Mouse (Mus musculus): ENCODE data around the gene Gsta2.
"Not testable (repeated sequence)": the region's sequence is repeated elsewhere in the genome, so short reads cannot be mapped to it uniquely, and the experiment has no call there.

The Gsta2 gene

GRCm38 (mm10) chr9:78365850-78366544, 10.4 kb upstream of the Gsta2 start:
- DNase-seq (ENCODE audit: low spot score in 2 of 2) = no peak

DNA sequence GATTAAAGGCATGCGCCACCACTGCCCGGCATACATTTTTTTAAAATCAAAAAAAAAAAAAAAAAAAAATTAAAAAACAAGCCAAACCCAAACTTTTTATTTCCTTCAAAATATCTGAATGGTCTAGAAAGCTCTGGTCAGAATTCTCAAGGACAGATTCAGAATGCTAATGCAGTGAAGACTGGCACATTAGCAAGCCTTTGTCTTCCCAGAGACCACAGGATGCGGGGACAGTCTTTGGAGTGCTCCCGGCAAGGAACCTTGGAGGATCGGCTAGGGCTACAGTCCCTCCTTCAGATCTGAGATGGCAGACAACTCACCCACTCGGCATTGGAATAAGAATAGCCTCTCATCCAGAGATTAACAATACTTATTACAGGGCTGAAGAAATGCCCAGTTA, 9.1 kb upstream of the Gsta2 start:
- DNase-seq (ENCODE audit: low spot score in 2 of 2) = no peak

DNA sequence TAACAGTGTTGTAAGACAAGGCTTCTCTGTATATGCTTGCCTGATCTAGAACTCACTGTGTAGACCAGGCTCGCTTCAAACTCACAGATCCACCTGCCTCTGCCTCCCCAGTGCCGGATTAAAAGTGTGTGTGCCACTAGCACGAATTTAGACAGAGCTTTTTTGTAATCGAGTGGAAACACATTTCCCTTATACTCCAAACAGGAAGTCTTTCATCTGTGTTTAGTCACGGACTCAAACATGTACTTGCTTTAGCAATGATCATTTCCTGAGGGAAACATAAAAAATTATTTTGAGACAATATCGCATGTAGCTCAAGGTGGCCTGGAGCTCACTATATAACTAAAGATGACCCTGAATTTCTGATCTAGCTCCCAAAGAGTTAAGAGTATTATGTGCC, 7.8 kb upstream of the Gsta2 start:
- no peak for DNase-seq (ENCODE audit: low spot score in 2 of 2)

GRCm38 (mm10) chr9:78360484-78360872, 4.9 kb upstream of the Gsta2 start:
- no peak for DNase-seq (ENCODE audit: low spot score in 2 of 2)

DNA sequence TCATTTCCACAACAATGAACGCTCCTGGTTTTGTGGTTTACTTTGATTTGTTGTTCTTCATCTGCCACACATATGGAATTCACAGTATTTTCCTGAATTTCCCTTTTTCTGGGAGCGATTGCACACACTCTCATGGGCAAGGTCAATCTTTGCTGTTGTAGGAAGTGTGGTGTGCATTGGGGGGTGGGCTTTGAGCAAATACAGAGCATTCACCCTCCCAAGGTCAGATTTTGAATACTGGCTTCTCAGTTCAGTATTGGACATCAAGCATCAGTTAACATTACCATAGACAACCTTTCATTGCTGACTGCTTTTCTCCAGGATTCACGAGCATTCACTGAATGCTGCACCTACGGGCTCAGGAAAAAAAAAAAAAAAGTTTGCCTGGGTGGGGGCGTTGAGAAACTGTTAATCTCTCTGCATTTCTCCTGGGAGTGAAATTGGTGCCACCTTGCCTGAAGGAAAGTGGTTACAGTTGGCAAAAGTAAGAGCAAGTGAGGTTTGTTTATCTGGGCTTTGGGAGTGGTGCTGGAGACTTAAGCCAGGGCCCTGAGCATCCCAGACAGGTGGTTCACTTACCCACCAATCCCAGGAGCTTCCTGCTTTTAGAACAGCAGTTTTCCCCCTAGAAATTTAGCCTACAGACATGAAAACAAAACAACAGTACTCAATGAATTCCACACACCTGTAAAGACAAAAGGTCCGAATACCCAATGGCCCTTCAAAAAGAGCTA, 4.3 kb upstream of the Gsta2 start:
- no peak for DNase-seq (ENCODE audit: low spot score in 2 of 2)

DNA sequence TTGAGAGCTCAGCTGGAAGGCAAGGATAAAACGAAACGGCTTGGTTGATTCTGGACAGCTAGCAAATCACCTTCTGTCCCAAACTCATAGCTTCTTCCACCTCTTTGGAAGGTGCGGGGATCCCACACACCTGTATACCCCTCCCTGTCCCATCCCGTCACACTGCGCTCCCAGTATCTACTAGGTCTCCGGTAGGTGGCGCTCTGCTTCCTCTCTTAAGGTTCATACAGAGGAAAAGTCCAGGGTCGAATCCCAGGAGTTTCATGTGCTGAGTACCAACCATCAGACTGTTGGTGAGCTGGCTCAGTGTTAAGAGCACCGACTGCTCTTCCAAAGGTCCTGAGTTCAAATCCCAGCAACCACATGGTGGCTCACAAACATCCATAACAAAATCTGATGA, 2.5 kb upstream of the Gsta2 start:
- peak in 1 of 2 experiments; percentile 24 for DNase-seq (ENCODE audit: low spot score in 2 of 2)

DNA sequence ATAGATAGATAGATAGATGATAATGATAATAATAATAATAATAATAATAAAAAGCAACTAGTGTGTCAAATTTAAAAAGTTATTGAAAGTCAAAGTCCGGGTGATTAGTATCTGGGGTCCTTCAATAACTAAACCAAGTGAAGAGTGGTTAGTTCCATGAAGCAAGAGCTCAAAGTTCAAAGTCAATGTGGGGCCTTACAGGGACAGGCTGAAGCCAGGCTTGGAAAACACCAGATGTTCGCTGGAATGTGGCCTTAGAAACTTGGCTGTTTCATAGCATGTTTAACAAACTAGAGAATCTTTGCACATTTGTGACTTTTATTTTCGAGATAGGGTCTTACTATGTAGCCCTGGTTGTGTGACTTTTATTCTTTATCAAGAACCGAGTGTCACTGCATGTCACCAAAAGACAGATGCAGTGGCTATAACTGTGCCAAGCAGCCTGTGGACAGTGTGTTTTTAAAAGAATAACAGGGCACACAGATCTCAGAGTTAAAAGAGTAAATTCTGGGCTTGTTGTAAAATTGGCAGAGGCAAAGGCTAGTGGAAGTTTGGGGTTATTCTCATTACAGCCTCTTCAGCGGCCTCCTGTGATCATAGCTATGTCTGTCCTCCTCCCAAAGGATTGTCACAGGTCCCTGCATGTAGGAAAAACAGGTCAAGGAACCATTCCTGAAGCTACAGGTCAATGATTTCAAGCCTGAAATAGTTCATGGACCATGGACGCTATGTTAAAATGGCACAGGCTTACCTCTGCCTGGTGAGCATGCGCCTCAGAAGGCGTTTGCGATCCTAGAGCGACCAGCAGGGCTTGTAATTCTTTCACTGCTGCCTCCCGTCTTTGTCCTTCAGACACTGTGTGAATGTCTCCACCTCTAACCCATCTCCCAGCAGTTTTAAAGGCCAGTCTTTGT, 666 bp downstream of the Gsta2 start:
- no peak for DNase-seq (ENCODE audit: low spot score in 2 of 2)

- no peak for DNase-seq (ENCODE audit: low spot score in 2 of 2)
Measured at GRCm38 (mm10) chr9:78351504-78352220, 3.9 kb downstream of the Gsta2 start.

- not testable (repeated sequence) for DNase-seq (ENCODE audit: low spot score in 2 of 2)
Measured at GRCm38 (mm10) chr9:78350007-78350406, 5.6 kb downstream of the Gsta2 start.

DNA sequence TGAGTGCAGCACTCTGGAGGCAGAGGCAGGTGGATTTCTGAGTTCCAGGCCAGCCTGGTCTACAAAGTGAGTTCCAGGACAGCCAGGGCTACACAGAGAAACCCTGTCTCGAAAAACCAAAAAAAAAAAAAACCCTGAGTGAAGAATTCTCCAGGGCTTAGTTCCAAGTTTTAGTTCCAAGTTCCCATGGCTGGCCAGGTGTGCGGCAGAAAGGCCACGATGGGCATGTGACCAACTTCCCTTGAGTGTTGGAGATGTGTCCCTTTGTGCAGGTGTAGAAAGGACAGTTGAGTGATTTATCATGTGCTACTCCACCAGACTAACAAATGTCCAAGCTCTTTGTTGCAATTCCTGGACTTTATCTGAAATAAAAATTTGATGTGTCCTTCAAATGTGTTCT, 6.4 kb downstream of the Gsta2 start:
- DNase-seq (ENCODE audit: low spot score in 2 of 2) = not testable (repeated sequence)

DNA sequence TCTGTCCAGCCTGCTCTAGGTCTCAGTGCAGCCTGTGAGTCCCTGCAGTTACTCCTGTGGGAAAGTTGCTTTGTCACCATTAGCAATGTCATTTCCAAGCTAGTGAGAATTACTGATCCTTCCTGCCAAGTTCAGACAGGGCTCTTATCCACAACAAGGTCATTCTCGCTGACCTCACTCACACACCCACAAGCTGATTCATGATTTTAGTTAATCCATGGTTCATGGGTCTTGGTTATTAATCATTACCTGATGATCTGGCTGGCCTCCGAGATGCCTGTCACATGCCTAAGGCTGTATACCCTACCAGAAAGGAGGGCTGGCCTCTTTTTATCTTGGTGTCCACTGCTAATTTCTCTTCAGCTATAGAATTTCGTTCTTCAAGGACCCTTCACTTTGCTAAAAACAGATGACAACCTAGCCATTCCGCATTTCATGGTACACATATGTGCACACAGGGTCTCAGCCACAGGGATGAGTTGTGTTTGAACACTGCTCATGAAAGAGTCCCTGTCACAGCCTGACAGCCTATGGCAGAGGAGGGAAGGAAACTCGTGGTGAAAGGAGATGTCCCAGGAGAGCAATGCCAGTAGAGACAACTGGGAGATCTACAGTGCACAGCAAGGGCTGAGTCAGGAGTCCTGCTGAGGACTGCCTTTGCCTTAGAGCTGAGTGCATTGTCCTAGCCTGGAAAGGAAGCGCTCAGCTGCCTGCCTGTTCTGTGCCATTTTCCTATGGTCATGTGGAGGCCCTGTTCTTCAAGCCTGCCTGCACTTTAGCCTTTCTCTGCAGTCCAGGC, 7.2 kb downstream of the Gsta2 start:
- not testable (repeated sequence) for DNase-seq (ENCODE audit: low spot score in 2 of 2)

- no peak for DNase-seq (ENCODE audit: low spot score in 2 of 2)
Measured at GRCm38 (mm10) chr9:78347004-78347403, 8.6 kb downstream of the Gsta2 start.

DNA sequence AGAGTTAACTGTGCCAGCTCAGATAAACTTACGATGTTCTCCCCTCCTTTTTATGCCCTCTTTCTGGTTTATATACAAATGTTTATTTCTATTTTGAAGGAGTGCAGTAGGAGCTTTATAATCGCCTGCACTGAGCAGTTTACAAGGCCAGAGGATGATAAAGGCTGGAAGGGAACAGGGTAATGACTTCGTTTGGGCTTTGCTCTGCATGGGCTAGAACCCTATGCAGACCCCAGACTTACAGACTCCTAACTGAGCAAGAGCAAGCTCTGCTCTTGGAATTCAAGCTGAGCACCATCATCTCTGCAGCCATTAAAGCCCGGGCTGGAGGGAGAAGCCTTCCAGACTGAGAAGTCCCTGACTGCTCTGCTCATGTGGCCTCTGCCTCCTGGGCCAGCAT, 10.4 kb downstream of the Gsta2 start:
- not testable (repeated sequence) for DNase-seq (ENCODE audit: low spot score in 2 of 2)

- not testable (repeated sequence) for DNase-seq (ENCODE audit: low spot score in 2 of 2)
Measured at GRCm38 (mm10) chr9:78343055-78343454, 12.5 kb downstream of the Gsta2 start.

GRCm38 (mm10) chr9:78342494-78342893, 13.1 kb downstream of the Gsta2 start:
- DNase-seq (ENCODE audit: low spot score in 2 of 2) = not testable (repeated sequence)

- DNase-seq (ENCODE audit: low spot score in 2 of 2) = peak in 1 of 2 experiments; percentile 15
Measured at GRCm38 (mm10) chr9:78340324-78340723, 15.3 kb downstream of the Gsta2 start.

- DNase-seq (ENCODE audit: low spot score in 2 of 2) = not testable (repeated sequence)
Measured at GRCm38 (mm10) chr9:78337050-78337449, 18.5 kb downstream of the Gsta2 start.

DNA sequence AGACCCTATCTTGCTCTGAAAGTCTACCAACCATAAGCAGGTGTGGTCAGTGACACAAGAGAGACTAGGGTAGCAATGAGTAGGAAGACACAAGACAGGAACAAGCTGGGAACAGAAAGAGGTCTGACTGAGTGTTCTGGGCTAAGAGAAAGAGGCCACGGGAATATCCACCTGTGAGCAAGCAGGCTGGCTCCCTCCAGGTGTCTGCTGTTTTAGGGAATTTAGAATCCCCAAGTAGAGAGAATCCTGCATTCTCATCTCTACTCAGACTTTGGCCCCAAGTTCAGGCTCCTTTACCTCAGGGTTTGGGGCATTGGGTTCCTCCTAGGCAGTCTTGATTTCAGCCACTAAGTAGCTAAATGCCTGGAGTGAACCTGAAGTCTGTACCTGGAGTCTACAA, 28.3 kb downstream of the Gsta2 start, which contains the start of gene Omt2b:
TSS of gene Omt2b (plus strand) at position 301 of the 400 bp plus-strand sequence.
- DNase-seq (ENCODE audit: low spot score in 2 of 2) = not testable (repeated sequence)

GRCm38 (mm10) chr9:78319499-78319898, 36.1 kb downstream of the Gsta2 start:
- DNase-seq (ENCODE audit: low spot score in 2 of 2) = no peak

GRCm38 (mm10) chr9:78314696-78315095, 40.9 kb downstream of the Gsta2 start, which contains the start of gene Omt2a:
Omt2a (minus strand) TSS chr9:78314796.
- no peak for DNase-seq (ENCODE audit: low spot score in 2 of 2)

All from frontal cortex, postnatal 10 days (tissue).